Mouse (Mus musculus) urinary bladder, postnatal 36 days (tissue): ENCODE results near the gene Sass6.
"Not testable (repeated sequence)": the region's sequence is repeated elsewhere in the genome, so short reads cannot be mapped to it uniquely, and the experiment has no call there.

Experiments used
- DNase-seq, 2 experiments: peaks; one replicate each; pipeline ENCODE4 v3.0.0; 2022; ENCODE audit warnings: low spot score in 2 of 2, mixed read lengths in 1 of 2

Sass6 gene

DNA sequence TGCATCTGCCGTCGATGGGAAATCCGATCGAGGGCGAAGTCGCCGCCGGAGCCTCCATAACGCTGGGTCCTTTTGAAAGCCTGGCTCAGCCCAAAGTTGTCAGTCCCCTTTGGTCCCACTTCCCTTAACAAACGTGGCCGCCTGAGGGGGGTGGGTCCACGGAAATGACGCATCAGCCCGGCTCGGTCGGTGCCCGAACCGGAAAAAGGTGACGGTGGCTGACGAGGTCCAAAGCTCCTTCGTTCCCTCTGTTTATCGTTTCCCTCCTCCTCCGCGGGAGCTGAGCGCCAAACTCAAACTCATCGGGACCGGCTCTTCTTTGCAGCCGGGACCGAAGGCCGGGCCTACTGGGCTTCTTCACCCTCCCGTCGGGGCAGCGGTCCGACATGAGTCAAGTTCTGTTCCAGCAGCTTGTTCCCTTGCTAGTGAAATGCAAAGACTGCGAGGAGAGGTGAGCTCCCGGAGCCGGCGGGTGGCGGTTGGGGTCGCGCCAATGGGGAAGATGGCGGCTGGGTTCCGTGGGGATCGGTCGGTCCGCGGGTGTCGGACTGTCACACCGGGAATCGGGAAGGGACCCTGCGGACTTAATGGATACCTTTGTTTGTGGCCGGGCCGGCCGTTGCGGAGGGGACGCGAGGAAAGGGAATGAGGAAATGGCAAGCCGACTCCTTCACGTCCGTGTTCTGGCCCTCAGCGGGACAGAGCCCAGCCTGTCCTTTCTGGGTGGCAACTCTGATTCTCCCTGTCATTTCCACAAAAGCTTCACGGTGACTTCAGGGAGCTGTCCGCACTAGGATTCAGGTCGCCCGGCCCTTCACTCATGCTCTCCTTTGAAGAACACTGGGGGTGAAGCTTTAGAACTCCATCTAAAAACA lies at the start of gene Sass6:
Gene Sass6, plus strand, starts transcription at position 255 of the 875 bp plus-strand sequence.
- DNase-seq, result peak; percentile 97 to 98

DNA sequence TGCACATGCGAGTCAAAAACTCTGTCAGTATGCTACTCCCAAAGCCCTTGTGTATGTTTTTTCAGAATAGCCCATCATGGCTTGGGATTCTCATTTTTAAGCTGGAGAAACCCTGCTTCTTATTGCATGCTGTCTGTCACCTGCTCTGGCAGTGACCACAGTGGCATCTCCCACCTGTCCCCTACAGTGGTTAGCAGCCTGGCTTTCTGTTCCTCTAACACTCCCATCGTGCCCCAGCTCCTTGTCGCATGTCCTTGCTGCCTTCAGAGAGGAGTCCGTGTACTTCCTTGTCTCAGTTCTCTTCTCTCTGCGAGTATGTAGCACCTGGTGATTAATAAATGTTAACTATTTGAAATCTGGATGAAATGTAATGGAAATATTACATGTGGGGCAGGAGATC lies 47.4 kb upstream of the Sass6 start:
- no peak for DNase-seq

DNA sequence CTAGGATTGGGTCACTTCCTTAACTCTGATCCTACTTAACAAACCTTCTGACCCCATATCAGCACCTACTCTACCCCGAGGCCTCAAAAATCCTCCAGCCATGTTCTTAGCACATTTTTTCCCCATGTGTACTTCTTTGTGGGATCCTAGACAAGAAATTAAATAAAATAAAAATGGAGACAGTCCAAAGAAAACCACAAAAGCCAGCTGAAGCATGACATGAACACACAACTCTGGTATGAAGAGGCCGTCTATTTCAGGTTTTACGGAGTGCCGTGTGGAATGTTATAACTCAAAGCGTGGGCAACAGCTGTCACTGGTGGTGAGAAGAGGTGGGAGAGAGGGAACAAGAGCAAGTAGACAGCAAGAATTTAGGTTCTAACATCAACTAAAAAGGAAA lies 43.4 kb upstream of the Sass6 start:
- no peak for DNase-seq

DNA sequence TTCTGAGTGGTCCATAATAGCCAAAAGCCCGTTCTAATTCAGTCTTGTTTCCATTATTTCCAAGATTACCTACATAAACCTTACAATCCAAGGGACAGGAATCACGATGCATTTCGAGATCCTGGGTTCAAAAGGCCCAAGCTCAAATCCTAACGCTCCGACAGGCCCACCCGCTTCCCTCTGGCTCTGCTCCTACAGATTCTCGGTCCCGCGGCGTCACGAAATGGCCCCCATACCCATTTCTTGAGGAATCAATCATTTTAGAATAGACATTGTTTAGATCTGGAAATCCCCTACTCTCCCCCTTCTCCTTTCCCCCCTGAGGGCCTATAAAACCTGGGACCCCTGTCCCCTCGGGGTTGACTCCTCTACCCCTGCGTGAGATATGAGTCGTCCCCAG lies 33.5 kb upstream of the Sass6 start:
- DNase-seq, result not testable (repeated sequence)

DNA sequence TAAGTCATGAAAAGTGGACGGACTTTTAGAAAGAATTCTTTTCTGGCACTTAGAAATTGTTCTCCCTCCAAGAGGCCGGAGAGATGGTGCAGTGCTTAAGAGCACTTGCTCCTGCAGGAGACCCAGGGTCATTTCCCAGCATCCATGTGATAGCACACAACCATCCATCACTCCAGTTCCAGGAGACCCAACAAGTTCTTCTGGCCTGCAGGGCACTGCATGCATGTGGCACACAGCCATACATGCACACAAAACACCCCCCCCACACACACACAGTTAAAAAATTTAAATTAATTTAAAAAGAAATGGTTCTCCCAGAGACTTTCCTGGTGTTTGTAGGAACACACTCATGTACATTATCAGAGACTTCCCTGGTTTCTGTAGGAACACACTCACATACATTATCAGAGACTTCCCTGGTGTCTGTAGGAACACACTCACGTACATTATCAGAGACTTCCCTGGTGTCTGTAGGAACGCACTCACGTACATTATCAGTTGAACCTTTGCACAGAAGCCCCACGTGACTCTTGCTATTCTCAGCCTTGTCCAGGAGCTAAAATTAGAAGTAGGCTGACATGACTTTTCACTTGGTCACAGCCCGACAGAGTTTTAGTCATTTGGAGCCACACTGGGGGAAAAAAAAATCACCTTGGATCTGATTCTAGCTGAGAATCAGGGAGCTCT lies 32.2 kb upstream of the Sass6 start, which contains the start of gene Lrrc39:
Gene Lrrc39, plus strand, starts transcription at position 566 of the 687 bp plus-strand sequence.
- no peak for DNase-seq

DNA sequence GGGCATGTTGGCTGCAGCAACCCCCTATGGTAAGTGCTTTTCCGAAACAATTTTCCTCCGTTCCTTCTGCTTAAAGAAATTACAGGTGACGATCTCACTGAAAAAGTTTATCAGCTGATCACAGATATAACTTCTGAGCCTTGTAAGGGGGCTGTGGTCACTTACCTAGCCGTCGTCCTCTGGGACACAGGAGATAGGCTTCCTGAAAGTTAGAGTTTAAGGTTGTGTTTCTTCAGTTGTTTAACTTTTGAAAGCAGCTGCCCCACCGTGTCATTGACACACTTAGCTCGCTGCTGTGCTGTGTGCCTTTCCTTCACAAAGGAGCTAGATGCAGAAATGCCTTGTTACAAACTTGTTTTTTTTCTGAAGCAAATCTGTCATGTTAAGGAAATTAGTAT lies 31.7 kb upstream of the Sass6 start:
- DNase-seq, result no peak

DNA sequence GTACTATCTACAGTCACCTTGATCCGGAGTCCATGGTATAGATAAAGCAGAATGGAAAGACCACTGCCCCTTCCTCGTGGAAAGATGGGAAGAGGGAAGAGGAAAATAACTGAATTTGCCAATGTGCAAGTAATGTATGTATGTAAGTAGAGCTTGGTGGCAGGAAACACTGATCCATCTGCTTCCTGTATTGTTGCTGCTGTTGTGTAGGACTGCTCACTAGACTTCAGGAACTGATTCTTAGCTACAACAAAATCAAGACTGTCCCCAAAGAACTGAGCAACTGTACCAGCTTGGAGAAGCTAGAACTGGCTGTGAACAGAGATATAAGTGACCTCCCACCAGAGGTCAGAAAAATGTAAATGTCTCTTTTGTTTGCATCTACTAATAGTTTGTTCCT lies 24.2 kb upstream of the Sass6 start:
- DNase-seq, result no peak

DNA sequence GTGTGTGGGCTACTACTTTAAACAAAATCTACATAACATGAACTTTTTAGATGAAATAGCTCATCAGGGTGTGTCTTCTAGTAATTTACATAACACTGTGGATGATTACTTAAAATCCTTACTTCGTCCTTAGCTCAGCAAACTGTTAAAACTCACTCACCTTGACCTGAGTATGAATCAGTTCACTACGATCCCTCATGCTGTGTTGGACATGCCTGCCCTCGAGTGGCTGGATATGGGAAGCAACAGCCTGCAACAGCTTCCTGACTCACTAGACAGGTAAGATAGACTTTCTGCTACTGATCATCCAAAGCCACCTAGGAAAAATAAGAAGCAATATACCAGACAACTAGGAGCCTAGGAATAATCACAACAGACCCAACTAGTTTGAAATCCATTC lies 17.5 kb upstream of the Sass6 start:
- no peak for DNase-seq

DNA sequence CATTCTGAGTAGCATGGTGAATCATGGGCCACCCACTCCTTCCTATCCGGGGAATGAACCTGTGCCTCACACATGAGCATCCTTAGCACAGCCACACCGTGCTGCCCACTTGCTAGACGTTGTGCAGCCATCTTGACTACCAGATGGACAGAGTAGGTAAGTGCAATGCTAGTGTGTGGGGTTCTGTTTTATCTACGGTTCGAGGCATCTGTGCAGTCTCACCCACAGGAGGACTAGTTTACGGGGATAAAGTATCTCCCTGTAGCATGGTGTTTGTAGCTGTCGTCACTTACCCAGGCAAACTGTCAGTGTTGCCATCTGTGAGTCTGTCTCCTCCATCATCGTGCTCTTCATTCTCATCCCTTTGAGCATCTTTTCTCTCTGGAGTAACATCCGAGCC lies 12.6 kb upstream of the Sass6 start:
- DNase-seq, result no peak

DNA sequence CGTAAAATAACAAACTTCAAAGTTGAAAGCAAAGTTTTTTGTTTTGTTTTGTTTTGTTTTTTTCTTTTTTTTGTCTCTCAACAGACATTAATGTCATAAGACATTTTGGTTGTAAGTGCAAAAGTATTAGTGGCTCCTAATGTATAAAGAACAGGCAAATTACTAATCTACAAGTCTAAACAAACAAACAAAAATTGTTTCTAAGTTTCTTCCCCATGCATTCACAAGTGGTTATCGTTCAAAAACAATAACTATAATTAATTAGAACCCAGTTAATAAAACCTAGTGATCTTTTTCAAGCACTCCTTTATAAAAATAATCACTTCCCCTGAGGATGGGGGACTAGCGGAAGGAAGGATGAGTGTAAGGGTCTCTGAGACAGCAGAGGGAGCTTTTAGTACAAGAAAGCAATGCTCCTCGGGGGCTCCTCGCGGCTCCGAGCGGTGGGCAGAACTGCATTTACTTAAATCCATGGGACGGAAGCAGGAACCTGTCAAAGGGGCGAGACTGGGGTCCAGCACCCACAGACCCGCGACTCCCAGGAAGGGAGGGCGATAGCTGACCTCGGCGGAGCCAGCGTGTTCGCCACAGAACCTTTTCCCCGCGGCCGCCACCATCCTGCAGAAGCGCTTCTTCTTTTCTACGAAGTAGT lies 580 bp upstream of the Sass6 start:
- DNase-seq, result no peak

DNA sequence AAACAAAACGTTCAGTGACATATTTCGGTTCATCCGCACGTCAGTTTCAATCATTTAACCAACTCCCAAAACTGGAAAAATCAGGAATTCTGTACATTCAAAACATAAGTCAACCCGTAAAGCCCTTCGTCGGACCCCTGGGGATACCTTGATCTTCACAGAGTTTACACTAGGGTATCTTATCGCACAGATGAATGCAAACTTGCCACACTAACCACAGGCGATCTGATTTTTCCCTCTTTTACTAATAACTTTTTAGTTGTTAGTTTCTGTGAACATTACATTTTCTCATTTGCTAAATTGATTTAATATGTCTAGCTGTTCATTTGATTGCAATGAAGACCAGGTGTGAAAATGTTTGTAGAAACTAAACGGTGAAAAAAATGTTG lies 815 bp downstream of the Sass6 start:
- DNase-seq, result no peak

DNA sequence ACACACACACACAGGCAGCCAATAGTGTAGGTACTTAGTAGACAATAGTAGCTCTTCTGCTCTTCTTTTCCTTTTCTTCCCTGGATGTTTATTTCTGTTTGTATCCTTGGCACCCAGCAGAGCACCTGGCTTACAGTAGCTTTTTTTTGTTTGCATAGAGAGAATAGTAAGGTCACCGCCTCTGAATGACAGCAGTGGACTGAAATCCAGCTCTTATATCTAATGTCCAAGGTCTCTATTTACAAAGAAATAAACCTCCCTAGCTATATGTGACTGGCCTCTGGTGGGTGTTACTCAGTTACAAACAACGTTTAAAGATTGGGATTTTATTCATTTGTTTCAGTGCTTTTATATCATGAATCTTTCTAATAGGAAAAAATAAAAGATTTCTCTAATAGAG lies 4.9 kb downstream of the Sass6 start:
- no peak for DNase-seq

DNA sequence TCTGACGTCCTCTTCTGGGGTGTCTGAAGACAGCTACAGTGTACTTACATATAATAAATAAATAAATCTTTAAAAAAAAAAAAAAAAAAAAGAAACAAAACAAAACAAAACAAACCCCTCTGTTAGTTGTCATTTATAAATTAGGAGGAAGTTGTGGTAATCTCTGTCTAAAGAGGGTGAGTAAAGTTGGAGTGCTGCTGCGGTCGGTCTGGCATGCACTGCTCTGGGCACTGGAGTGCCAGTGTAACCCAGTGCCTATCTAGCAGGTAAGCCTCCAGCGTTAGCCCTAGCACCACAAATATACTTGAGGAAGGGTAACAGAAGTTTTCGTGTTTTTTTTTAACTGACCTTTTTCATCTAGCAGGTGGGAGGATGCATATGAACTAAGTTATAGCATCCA lies 6.2 kb downstream of the Sass6 start:
- no peak for DNase-seq

DNA sequence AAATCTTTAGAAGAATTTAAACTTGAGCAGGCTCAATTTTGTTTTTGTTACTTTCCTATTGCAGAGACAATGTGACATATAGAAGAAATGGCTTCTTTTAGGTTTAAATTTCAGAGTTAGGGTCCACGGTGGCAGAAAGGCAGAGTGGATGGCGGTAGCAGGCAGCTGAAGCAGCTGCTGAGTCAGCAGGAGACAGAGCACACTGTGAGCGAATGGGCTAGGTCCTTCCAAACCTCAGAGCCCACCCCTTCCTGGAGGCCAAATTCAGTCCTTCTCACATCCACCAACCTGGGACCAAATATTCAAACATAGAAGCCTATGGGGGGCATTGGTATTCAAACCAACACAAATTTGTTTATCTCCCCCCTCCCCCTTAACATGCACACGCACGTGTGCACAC lies 7.0 kb downstream of the Sass6 start:
- DNase-seq, result no peak

DNA sequence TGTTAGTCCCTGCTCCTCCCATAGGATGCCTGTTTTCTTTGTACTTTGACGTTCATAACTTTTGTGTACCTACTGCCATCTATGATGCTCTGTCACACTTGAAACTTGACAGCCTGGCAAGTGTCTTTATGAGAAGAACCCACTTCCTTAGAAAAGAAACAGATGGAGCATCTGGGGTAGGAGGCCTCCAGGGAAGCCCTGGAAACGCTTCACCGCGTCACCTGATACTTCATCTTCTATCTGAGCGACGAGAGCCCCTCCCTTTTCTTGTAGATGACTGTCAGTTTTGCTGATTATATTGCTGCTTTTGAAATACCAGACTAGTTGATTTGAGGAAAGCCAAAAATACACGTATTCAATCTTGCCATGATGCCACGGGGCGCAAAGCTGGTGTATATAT lies 9.8 kb downstream of the Sass6 start:
- no peak for DNase-seq

DNA sequence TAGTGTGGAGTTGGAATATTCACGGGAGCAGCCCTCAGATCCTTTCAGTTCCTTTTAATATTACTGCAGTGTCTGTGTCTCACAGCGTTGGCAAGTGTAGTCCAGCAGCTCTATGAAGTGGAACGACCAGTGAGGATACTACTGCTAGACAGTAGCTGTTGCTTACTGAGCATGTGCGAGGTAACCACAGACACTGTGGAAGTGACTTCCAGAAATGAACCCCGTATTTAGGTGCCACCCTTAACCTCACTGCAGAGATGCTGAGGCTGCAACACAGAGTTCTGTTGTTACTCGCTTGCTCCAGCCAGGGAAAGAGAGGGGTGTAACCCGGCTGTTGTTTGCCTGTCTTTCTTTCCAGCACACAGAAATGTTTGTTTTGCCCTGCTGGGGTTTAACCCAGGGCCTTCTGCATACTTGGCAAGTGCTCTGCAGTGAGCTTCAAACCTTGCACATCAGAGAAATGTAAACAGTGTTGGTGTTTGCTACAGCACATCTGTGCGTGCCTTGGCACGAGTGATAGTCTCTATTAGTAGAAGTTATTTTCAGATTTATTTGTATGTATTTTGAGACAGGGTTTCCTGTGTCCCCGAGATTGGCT lies 19.6 kb downstream of the Sass6 start, which contains the start of gene Trmt13:
Gene Trmt13, minus strand, starts transcription at position 293 of the 598 bp plus-strand sequence.
- DNase-seq, result peak; percentile 17 to 23

DNA sequence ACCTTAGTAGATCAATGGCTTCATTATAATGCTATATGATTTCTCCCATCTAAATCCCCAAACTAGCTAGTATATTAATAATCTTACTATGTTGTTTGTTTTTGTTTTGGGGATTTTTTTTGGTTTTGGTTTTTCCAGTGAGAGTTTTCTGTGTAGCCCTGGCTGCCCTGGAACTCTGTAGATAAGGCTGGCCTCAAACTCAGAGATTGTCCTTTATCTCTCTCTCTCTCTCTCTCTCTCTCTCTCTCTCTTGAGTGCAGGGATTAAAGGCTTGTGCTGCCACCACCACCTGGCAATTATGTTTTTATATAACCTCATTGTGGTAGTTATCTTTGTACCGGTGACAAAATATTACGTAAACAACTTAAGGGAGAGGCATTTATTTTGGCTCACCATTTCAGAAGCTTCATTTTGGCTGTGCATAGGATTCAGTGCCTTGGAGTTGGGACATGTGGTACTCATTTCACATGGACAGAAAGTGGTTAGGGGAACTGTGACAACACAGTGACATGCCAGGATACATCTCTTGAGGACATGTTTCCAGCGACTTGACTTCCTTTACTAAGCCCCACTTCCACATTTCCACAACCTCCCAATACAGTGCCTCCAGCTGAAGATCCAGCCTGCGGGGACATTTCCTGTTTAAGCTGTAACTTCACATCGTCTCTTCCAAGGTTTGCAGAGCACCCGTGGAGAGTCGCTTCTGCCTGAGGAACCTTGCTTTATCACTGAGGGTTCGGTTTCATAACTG lies 20.7 kb downstream of the Sass6 start:
- DNase-seq, result no peak

DNA sequence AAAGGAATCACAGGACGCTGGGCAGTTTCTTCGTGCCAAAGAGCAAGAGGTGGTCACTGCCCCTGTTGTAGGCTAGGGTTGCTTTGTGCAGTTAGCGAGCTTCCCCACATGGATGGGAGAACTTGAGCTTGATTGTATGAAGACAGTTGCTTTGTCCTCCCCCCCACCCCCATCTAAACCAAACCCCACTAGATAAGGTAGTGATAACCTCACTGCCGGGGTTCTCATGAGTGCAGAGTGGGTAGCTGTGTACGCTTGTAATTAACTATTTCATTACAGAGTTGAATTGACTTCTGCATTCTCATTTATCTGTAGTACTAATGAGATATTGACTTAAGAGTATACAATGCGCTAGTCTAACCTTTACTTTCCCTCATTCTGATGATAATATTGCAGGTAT lies 24.1 kb downstream of the Sass6 start:
- no peak for DNase-seq

DNA sequence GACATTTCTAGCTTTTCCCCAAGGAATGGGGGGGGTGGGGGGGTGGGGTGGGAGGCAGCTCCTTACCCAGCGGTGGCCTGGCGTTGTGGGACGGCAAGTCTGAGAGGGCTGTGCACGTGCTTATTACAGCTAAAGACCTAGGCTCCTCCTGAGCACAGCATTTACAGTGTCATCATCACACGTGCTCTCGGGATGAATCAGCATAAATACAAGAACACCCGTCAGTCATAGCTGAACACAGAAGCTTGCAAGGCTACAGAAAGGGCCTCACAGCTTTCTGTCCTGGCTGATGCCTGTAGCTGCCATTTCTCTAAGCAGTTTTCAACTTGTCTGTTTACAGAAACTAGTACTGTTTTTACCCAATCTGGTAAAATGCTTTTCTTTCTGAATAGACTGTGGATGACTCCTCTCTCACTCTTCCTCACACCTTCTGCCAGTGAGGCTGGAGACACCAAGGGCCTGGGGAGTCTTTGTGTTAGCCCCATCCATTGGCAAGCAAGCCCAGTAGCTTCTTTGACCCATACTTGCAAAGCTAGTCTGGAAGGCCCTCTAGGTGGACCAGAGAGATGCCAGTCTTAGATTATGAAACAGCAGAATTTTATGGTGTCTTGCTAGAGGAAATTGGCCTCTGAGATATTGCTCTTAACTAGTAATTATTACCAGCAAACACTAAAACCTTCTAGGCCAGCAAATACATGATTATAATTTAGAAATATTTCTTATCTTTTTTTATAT lies 26.0 kb downstream of the Sass6 start:
- no peak for DNase-seq

DNA sequence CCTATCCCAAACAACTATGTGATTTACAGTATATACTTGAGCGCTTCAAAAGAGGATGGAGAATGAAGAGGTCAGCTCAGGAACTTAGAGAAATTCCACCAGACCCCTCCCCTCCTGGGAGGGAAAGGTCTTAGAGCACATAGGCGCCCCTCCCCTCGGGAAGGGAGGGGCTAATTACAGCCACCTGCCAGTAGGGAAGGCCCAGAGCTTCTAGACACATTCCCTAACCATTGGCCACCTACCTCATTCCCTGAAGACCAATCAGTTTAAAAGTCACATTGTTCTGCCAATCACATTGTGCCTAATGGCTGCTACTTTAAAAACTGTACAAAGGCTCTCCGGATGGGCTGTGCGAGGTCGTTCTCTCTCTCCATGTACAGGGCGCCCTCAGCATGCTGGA lies 27.9 kb downstream of the Sass6 start:
- DNase-seq, result no peak

DNA sequence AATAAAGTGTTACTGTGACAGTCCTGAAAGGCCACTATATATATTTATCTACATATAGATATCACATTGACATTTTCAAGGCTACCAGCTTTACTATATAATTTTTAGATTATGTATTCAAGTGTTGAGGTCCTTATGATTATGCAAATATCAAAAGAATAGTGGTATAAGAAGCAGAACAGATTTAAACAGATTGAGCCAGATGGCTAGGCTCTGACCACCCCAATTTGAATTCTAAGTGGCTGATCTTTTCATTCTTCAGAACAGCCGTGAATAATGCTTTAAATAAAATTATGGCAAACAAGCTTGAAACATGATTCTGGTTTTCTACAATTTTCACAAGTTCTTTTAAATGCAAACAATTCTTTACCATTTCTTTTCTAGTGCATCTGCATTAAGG lies 36.7 kb downstream of the Sass6 start:
- no peak for DNase-seq
